Mouse (Mus musculus) cerebellum, postnatal 10 days (tissue): ENCODE measurements at regions not wholly inside any gene's neighbourhood (a gene's known extent, or its start where the extent isn't known, plus 50 kb on each side); places are given as distances from the start of the nearest gene placed in this dataset.
A peak's percentile ranks its signal among the peaks of the same experiment; 100 is the strongest.

ENCODE experiments used
- DNase-seq, 2 experiments: peaks; one replicate each; pipeline ENCODE4 v3.0.0; 2021; ENCODE audit warnings: mixed read lengths in 2 of 2

GRCm38 (mm10) chr8:97866148-97866547 lies 1550.1 kb downstream of the Cdh8 start:
- no peak for DNase-seq

- peak; percentile 77 to 78 for DNase-seq
These were observed 1554.8 kb downstream of the Cdh8 start for GRCm38 (mm10) chr8:97861511-97861910.

GRCm38 (mm10) chr8:97860201-97860600 lies 1556.1 kb downstream of the Cdh8 start:
- no peak for DNase-seq

- no peak for DNase-seq
These were observed 1559.0 kb downstream of the Cdh8 start for GRCm38 (mm10) chr8:97857252-97857651.
